Comparison of ENCODE assay signal across 8 mouse cellular contexts in genomic region chr9:27203134-27203533, GRCm38 (mm10). TPM values are rescaled to one million over a fixed set of nuclear protein-coding genes. Genes with fewer than 3 reads are reported as not detected.
A peak's percentile ranks its signal among the peaks of the same experiment; 100 is the strongest.
DNase-seq lines count a peak whose midpoint lies in the region; ATAC-seq and TF ChIP-seq lines count a peak whose summit lies in the region.

No protein-coding gene starts in this region.

- no peaks in the 10 kb centered on the region for H3K9me3 ChIP-seq in lung, postnatal 0 days (ENCODE audit: low read length)
- H3K9me3 ChIP-seq in heart, embryonic 12.5 days (replicated peaks), result no peaks in the 10 kb centered on the region

- H3K4me2 ChIP-seq in lung, postnatal 0 days (replicated peaks; ENCODE audit: low read depth, low read length), result no peak overlapping the region
- H3K4me2 ChIP-seq in heart, embryonic 12.5 days, result no peak overlapping the region

- no peaks in the 10 kb centered on the region for H3K27me3 ChIP-seq in lung, postnatal 0 days (replicated peaks; ENCODE audit: insufficient read depth, low read length)
- no peaks in the 10 kb centered on the region for H3K27me3 ChIP-seq in heart, embryonic 12.5 days (replicated peaks)

- TF ChIP-seq CTCF in lung, postnatal 0 days (IDR thresholded peaks at IDR 0.05), result no peak
- no peak for TF ChIP-seq CTCF in layer of hippocampus, adult 2 months (conservative IDR thresholded peaks at IDR 0.05)

- ATAC-seq in lung, postnatal 0 days, result peak; percentile 48; the same call in 1 of the 2 replicates
- no peak for ATAC-seq in heart, embryonic 12.5 days (ENCODE audit: insufficient number of reproducible peaks, low FRiP score)

- no peak for TF ChIP-seq EP300 in lung, postnatal 0 days (IDR thresholded peaks at IDR 0.05)

- WGBS in lung, postnatal 0 days, result 28% methylated on average over 2 of the region's 2 CpGs
- 23% methylated on average over 2 of the region's 2 CpGs for WGBS in heart, embryonic 12.5 days

- DNase-seq in lung, postnatal 0 days (ENCODE audit: low spot score), result no peak
- no peak for DNase-seq in lung, postnatal 36 days
- peak; percentile 58 to 76 for DNase-seq in frontal cortex, postnatal 14 days (ENCODE audit: low spot score in 2 of 2)
- DNase-seq in layer of hippocampus, adult 2 months (ENCODE audit: low spot score in 2 of 2), result peak; percentile 58 to 72
- peak; percentile 89 for DNase-seq in neural tube, embryonic 10.5 days (ENCODE audit: extremely low spot score, low spot score)
- no peak for DNase-seq in gastrocnemius, adult 8-10 months (ENCODE audit: low spot score in 2 of 2)
- no peak for DNase-seq in gastrocnemius, postnatal 10 days

- no peaks in the 10 kb centered on the region for H3K36me3 ChIP-seq in lung, postnatal 0 days (ENCODE audit: insufficient read depth, low read length)
- H3K36me3 ChIP-seq in heart, embryonic 12.5 days, result no peaks in the 10 kb centered on the region

- no peak overlapping the region for H3K27ac ChIP-seq in lung, postnatal 0 days (ENCODE audit: low read length)
- H3K27ac ChIP-seq in layer of hippocampus, adult 2 months, result no peak overlapping the region
- no peak overlapping the region for H3K27ac ChIP-seq in heart, embryonic 12.5 days (ENCODE audit: poor library complexity, severe bottlenecking)

- H3K4me3 ChIP-seq in lung, postnatal 0 days (ENCODE audit: low read depth, low read length), result no peak overlapping the region
- H3K4me3 ChIP-seq in layer of hippocampus, adult 2 months, result no peak overlapping the region
- H3K4me3 ChIP-seq in heart, embryonic 12.5 days, result no peak overlapping the region

- no peaks in the 10 kb centered on the region for H3K4me1 ChIP-seq in lung, postnatal 0 days (ENCODE audit: insufficient read depth, low read depth, low read length)
- H3K4me1 ChIP-seq in heart, embryonic 12.5 days (replicated peaks), result peaks cover 3% of the 10 kb centered on the region; the same call in 1 of the 2 replicates

- no peak overlapping the region for H3K9ac ChIP-seq in lung, postnatal 0 days (replicated peaks; ENCODE audit: low read depth)
- H3K9ac ChIP-seq in heart, embryonic 12.5 days, result no peak overlapping the region

RNA-seq across cellular contexts. Expression of gene Jam3, which starts 47.9 kb away (rescaled TPM):
- 18.9 and 20.4 TPM in 2 replicates for polyA plus RNA-seq in lung, postnatal 0 days (2015; fragmentation: Nextera tagmentation; extraction: Ambion mirVana)
- total RNA-seq in layer of hippocampus, adult 2 months (2021), result 10 to 100 TPM; 36.4 to 42.3 TPM
- total RNA-seq in gastrocnemius, adult 8-10 months (2022), result 1 to 10 TPM; 4.6 to 7.1 (median 5.2) TPM
- 47.4 and 50.0 TPM in 2 replicates for polyA plus RNA-seq in heart, embryonic 12.5 days (2016; fragmentation: Nextera tagmentation; extraction: Ambion mirVana)
- total RNA-seq in gastrocnemius, postnatal 10 days (2021), result 10 to 100 TPM; 28.7 to 34.4 TPM

Comparison
In these comparisons a context has a peak if more than half of its experiments do, and no peak if none do; other contexts are left out.
1. DNase-seq: peak in frontal cortex, postnatal 14 days (2 of 2), layer of hippocampus, adult 2 months (2 of 2) and neural tube, embryonic 10.5 days (single experiment); none in lung, postnatal 0 days (single experiment), lung, postnatal 36 days (single experiment), gastrocnemius, adult 8-10 months (0 of 2) and gastrocnemius, postnatal 10 days (single experiment).